Mouse (Mus musculus): ENCODE data around the gene Helb. TPM values are rescaled to one million over a fixed set of nuclear protein-coding genes. Genes with fewer than 3 reads are reported as not detected.
A peak's percentile ranks its signal among the peaks of the same experiment; 100 is the strongest.

The Helb gene
- polyA plus RNA-seq (2016; fragmentation: Nextera tagmentation; extraction: Ambion mirVana), result 6.1 and 6.8 TPM in 2 replicates

GRCm38 (mm10) chr10:120112507-120113396, at the start of gene Helb:
Helb (minus strand) TSS chr10:120112987.
- Histone ChIP-seq H3K27me3 (replicated peaks; ENCODE audit: low read depth, poor library complexity, severe bottlenecking) (peaks cover 6% of the 10 kb centered on the region; the same call in 1 of the 2 replicates), H3K27ac (replicated peaks) (peak within 1 kb of the TSS; percentile 88), H3K4me1 (peaks cover 12% of the 10 kb centered on the region), H3K36me3 (replicated peaks) (peaks cover 4% of the 10 kb centered on the region; the same call in 1 of the 2 replicates), H3K9me3 (no peaks in the 10 kb centered on the region), H3K4me3 (peak within 1 kb of the TSS; percentile 84)
- 1% methylated on average over 55 of the region's 55 CpGs for WGBS
- DNase-seq (ENCODE audit: low spot score), result peak; percentile 98

DNA sequence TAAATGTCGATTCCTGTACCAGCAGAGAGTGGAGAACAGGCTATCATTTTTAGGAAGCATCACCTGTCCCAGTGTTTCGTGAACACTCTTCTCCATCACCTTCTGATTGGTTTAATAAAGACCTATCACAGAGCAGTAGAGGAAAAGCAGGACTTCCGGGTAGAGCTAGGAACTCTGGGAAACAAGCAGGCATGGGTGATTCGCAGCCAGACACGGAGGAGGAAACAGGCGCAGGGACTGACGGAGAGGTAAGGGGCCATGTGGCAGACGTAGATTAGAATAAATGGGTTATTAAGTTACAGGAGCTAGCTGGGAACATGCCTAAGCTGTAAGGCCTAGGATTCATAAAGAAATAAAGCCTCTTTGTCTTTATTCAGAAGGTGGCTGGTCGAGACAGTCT, 47.7 kb upstream of the Helb start:
- Histone ChIP-seq H3K27ac (replicated peaks) (no peak overlapping the region), H3K27me3 (replicated peaks; ENCODE audit: low read depth, poor library complexity, severe bottlenecking) (no peaks in the 10 kb centered on the region), H3K9me3 (no peaks in the 10 kb centered on the region), H3K4me3 (no peak overlapping the region), H3K4me1 (no peaks in the 10 kb centered on the region), H3K36me3 (replicated peaks) (no peaks in the 10 kb centered on the region)
- 87% methylated on average over 9 of the region's 9 CpGs for WGBS
- DNase-seq (ENCODE audit: low spot score), result no peak

GRCm38 (mm10) chr10:120153911-120154310, 41.1 kb upstream of the Helb start:
- WGBS, result 89% methylated on average over 2 of the region's 2 CpGs
- no peak overlapping the region for H3K27ac ChIP-seq (replicated peaks)
- peaks cover 12% of the 10 kb centered on the region for H3K9me3 ChIP-seq
- DNase-seq (ENCODE audit: low spot score), result no peak
- H3K4me3 ChIP-seq, result no peak overlapping the region
- no peaks in the 10 kb centered on the region for H3K27me3 ChIP-seq (replicated peaks; ENCODE audit: low read depth, poor library complexity, severe bottlenecking)
- H3K36me3 ChIP-seq (replicated peaks), result no peaks in the 10 kb centered on the region
- no peaks in the 10 kb centered on the region for H3K4me1 ChIP-seq

DNA sequence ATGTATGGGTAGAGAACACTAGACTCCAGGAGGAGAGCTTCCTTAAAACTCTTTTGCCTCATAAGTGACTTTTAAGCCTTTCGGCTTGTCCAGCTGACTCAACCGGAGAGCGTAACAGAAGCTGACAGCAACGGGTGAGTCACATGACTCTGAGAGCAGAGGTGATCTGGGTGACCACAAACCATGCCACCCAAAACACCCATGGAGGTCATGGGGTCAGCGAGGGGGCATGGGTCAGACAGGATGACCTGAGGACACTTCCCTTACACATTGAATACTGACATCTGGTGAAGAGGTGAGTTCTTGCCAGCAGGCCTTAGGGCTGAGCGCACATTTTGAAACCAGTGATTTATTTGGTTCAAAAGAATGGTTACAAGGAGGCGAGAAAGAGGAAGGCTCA, 38.9 kb upstream of the Helb start:
- DNase-seq (ENCODE audit: low spot score), result no peak
- Histone ChIP-seq H3K9me3 (peaks cover 12% of the 10 kb centered on the region), H3K4me3 (no peak overlapping the region), H3K27me3 (replicated peaks; ENCODE audit: low read depth, poor library complexity, severe bottlenecking) (no peaks in the 10 kb centered on the region), H3K36me3 (replicated peaks) (no peaks in the 10 kb centered on the region), H3K27ac (replicated peaks) (no peak overlapping the region), H3K4me1 (no peaks in the 10 kb centered on the region)
- whole genome bisulfite sequencing, result 87% methylated on average over 7 of the region's 7 CpGs

- 81% methylated on average over 10 of the region's 10 CpGs for WGBS
- Histone ChIP-seq H3K4me3 (no peak overlapping the region), H3K27ac (replicated peaks) (no peak overlapping the region), H3K27me3 (replicated peaks; ENCODE audit: low read depth, poor library complexity, severe bottlenecking) (no peaks in the 10 kb centered on the region), H3K9me3 (peaks cover 22% of the 10 kb centered on the region), H3K36me3 (replicated peaks) (no peaks in the 10 kb centered on the region), H3K4me1 (no peaks in the 10 kb centered on the region)
- DNase-seq (ENCODE audit: low spot score), result no peak
These were observed 28.2 kb upstream of the Helb start for GRCm38 (mm10) chr10:120140916-120141516.

DNA sequence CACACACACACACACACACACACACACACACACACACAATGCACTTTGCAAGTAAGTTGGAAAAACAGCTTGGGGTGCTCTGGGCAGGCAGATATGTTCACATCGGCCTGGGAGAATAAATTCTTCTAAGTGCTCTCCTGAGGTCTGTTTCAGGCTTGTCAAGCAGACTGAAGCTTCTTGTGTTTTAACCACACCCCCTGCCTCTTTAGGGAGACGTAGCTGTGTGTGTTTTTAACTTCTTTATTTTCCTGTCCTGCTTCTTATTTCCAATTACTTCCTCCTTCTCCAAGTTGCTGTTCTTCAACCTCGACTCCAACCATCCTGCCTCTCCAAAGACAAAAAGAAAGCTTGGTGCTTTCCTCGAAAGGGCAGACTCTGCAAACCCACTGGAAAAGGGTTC, 27.4 kb upstream of the Helb start:
- no peaks in the 10 kb centered on the region for H3K27me3 ChIP-seq (replicated peaks; ENCODE audit: low read depth, poor library complexity, severe bottlenecking)
- DNase-seq (ENCODE audit: low spot score), result no peak
- H3K9me3 ChIP-seq, result peaks cover 17% of the 10 kb centered on the region
- H3K36me3 ChIP-seq (replicated peaks), result no peaks in the 10 kb centered on the region
- WGBS, result 70% methylated on average over 4 of the region's 4 CpGs
- no peaks in the 10 kb centered on the region for H3K4me1 ChIP-seq
- no peak overlapping the region for H3K27ac ChIP-seq (replicated peaks)
- no peak overlapping the region for H3K4me3 ChIP-seq

DNA sequence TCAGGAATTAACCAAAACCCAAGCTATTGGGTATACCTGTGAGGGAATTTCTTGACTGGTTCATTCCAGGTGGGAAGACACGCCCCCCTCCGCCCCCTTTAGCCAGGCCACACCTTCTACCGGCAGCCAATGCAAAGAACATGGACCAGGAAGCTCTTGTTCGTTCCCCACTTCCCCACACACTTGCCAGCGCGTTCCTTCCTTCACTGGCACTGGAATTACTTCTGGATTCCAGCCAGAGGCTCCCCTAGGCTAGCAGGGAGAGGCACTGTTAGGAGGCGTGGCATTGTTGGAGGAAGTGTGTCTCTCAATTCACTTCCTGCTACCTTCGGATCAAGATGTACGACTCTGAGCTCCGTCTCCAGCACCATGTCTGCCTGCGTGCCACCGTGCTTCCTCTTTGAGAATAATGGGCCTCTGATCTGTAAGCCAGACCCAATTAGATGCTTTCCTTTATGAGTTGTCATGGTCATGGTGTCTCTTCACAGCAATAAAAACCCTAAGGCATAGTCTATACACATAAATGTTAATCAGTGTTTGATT, 23.3 kb upstream of the Helb start:
- no peak overlapping the region for H3K4me3 ChIP-seq
- H3K4me1 ChIP-seq, result peaks cover 14% of the 10 kb centered on the region
- H3K36me3 ChIP-seq (replicated peaks), result no peaks in the 10 kb centered on the region
- H3K9me3 ChIP-seq, result no peaks in the 10 kb centered on the region
- 89% methylated on average over 12 of the region's 12 CpGs for WGBS
- H3K27ac ChIP-seq (replicated peaks), result no peak overlapping the region
- DNase-seq (ENCODE audit: low spot score), result no peak
- no peaks in the 10 kb centered on the region for H3K27me3 ChIP-seq (replicated peaks; ENCODE audit: low read depth, poor library complexity, severe bottlenecking)

DNA sequence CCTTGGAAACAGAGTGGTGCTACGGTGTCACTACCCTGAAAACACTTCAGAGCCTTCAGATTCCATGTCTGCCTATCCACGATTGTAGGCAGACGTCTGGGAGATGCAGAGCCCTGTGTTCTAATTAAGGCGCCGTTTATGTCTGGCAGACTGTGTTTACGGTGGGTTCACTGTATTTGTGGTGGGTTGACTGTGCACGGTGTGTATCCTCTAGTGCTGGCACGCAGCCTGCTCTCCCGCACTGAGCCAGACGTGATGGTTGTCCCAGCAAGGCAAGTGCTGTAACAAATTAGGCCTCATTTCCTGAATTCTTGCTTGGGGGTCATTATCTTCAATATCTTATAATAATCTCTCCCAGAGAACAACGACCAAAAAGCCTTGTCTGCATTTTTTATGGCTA, 20.9 kb upstream of the Helb start:
- 71% methylated on average over 11 of the region's 11 CpGs for WGBS
- no peak for DNase-seq (ENCODE audit: low spot score)

DNA sequence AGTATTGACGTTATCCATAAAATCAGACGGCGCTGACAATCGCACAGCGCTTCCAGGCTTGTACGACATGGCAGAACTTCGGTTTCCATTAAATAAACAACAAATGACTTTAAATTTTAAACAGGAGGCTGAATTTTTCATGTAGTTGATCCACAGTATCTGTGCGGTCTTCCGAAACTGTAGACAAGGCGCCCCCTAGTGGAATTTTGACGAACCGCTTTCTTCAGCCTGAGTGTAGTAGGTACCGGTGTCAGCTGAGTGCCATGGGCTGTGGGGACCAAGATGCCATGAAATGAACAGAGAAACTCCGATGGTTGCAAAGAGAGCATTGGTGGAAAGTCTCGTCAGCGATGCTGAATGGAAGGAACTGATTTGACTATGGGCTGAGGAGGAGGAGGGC, 17.8 kb upstream of the Helb start:
- WGBS, result 66% methylated on average over 16 of the region's 16 CpGs
- Histone ChIP-seq H3K4me3 (no peak overlapping the region), H3K27me3 (replicated peaks; ENCODE audit: low read depth, poor library complexity, severe bottlenecking) (peaks cover 5% of the 10 kb centered on the region; the same call in 1 of the 2 replicates), H3K27ac (replicated peaks) (no peak overlapping the region), H3K9me3 (no peaks in the 10 kb centered on the region), H3K36me3 (replicated peaks) (no peaks in the 10 kb centered on the region), H3K4me1 (peaks cover 21% of the 10 kb centered on the region)
- DNase-seq (ENCODE audit: low spot score), result peak; percentile 53

More for the DNA sequence above, 20.9 kb upstream of the Helb start:
- no peaks in the 10 kb centered on the region for H3K9me3 ChIP-seq
- peaks cover 19% of the 10 kb centered on the region for H3K4me1 ChIP-seq
- H3K4me3 ChIP-seq, result no peak overlapping the region
- H3K27ac ChIP-seq (replicated peaks), result no peak overlapping the region
- H3K27me3 ChIP-seq (replicated peaks; ENCODE audit: low read depth, poor library complexity, severe bottlenecking), result peaks cover 5% of the 10 kb centered on the region; the same call in 1 of the 2 replicates
- H3K36me3 ChIP-seq (replicated peaks), result no peaks in the 10 kb centered on the region

DNA sequence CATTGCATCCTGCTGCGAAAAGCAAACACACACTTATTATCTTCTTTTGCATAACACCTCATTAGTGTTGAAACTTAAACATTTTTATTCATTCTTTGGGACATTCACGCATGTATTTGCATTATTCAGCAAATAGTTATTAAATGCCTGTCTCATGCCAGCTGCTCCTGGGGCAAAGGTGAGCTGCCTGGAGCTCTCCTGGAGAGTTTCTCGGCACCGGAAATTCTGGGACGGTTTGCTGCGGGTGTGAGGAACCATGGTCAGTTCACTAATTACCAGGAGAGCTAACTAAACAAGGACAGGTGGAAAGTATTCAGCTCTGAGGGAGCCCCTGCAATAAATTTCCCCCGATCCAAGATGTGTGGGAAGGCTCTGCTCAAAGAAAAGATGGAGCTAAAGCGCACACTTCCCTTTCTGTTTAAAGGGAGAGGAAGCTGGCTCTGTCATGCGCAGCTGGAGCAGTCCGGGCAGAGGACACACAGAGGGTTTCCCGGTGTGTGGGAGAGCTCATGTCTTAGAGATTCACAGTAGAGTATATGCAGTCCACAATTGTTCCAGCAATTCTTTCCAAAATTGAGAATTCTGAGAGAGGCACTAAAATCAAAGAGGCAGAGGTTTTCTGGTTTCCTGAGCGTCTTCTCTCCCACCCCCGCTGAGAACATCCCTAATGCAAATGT, 16.0 kb upstream of the Helb start:
- Histone ChIP-seq H3K27ac (replicated peaks) (no peak overlapping the region), H3K4me1 (peaks cover 12% of the 10 kb centered on the region), H3K27me3 (replicated peaks; ENCODE audit: low read depth, poor library complexity, severe bottlenecking) (peaks cover 5% of the 10 kb centered on the region; the same call in 1 of the 2 replicates), H3K4me3 (0 out of 2 replicates have a peak overlapping the region, but pooled peaks have one; percentile 2), H3K36me3 (replicated peaks) (no peaks in the 10 kb centered on the region), H3K9me3 (no peaks in the 10 kb centered on the region)
- DNase-seq (ENCODE audit: low spot score), result no peak
- WGBS, result 50% methylated on average over 13 of the region's 13 CpGs

GRCm38 (mm10) chr10:120125465-120125857, 12.7 kb upstream of the Helb start:
- DNase-seq (ENCODE audit: low spot score), result no peak
- peaks cover 5% of the 10 kb centered on the region; the same call in 1 of the 2 replicates for H3K27me3 ChIP-seq (replicated peaks; ENCODE audit: low read depth, poor library complexity, severe bottlenecking)
- WGBS, result 77% methylated on average over 10 of the region's 10 CpGs
- H3K27ac ChIP-seq (replicated peaks), result no peak overlapping the region
- H3K9me3 ChIP-seq, result no peaks in the 10 kb centered on the region
- peaks cover 7% of the 10 kb centered on the region for H3K4me1 ChIP-seq
- H3K36me3 ChIP-seq (replicated peaks), result no peaks in the 10 kb centered on the region
- H3K4me3 ChIP-seq, result no peak overlapping the region

- WGBS, result 53% methylated on average over 7 of the region's 7 CpGs
- Histone ChIP-seq H3K4me3 (no peak overlapping the region), H3K27ac (replicated peaks) (no peak overlapping the region), H3K4me1 (peaks cover 7% of the 10 kb centered on the region), H3K9me3 (no peaks in the 10 kb centered on the region), H3K36me3 (replicated peaks) (no peaks in the 10 kb centered on the region), H3K27me3 (replicated peaks; ENCODE audit: low read depth, poor library complexity, severe bottlenecking) (peaks cover 5% of the 10 kb centered on the region; the same call in 1 of the 2 replicates)
- peak; percentile 82 for DNase-seq (ENCODE audit: low spot score)
These were observed 12.1 kb upstream of the Helb start for GRCm38 (mm10) chr10:120124801-120125464.
